Comparison of ENCODE assay signal across 12 mouse cellular contexts in genomic region chr15:98791221-98791620, GRCm38 (mm10). TPM values are rescaled to one million over a fixed set of nuclear protein-coding genes. Genes with fewer than 3 reads are reported as not detected.
DNase-seq lines count a peak whose midpoint lies in the region; ATAC-seq and TF ChIP-seq lines count a peak whose summit lies in the region.
"Had no signal": no experiment of that assay in that cellular context is flagged by ENCODE, and none has a peak within 500 bp of the region (broad histone marks: within the 10 kb centered on the region; RNA-seq: fewer than 3 reads in every experiment).

No protein-coding gene starts in this region.

- peak overlapping the region; percentile 61 for H3K4me2 ChIP-seq in heart, embryonic 16.5 days (ENCODE audit: low read depth, low read length)
- H3K4me2 ChIP-seq in hindbrain, embryonic 16.5 days (ENCODE audit: low read length), result peak overlapping the region; percentile 40
- H3K4me2 ChIP-seq in myocyte (ENCODE audit: low read depth), result peak overlapping the region; percentile 54

- H3K27ac ChIP-seq in heart, embryonic 16.5 days (ENCODE audit: low read length), result no peak overlapping the region
- no peak overlapping the region for H3K27ac ChIP-seq in bone marrow macrophage, adult 2 months (ENCODE audit: insufficient read depth, low read depth, low read length)
- H3K27ac ChIP-seq in hindbrain, embryonic 16.5 days (ENCODE audit: low read depth, low read length), result no peak overlapping the region

- no peak for DNase-seq in heart, postnatal 25 days (ENCODE audit: low spot score)
- DNase-seq in right cerebral cortex, postnatal 25 days, result no peak
- DNase-seq in gastrocnemius, postnatal 4 days (ENCODE audit: low spot score in 2 of 2), result no peak
- DNase-seq: cerebellum, adult 9-11 months; lung, adult 18-20 months had no signal

- peaks cover 27% of the 10 kb centered on the region for H3K4me1 ChIP-seq in heart, embryonic 16.5 days (ENCODE audit: control insufficient read depth, insufficient read depth, low read length)
- no peaks in the 10 kb centered on the region for H3K4me1 ChIP-seq in bone marrow macrophage, adult 2 months (ENCODE audit: control insufficient read depth, insufficient read depth, low read length)
- peaks cover 16% of the 10 kb centered on the region for H3K4me1 ChIP-seq in hindbrain, embryonic 16.5 days (ENCODE audit: control insufficient read depth, insufficient read depth, low read depth, low read length)

- TF ChIP-seq POLR2A in bone marrow macrophage, adult 2 months (IDR thresholded peaks at IDR 0.05; ENCODE audit: borderline replicate concordance, low read depth, low read length), result no peak
- TF ChIP-seq POLR2A in myocyte (IDR thresholded peaks at IDR 0.05; ENCODE audit: insufficient read length, low read depth), result no peak

- no peaks in the 10 kb centered on the region for H3K36me3 ChIP-seq in heart, embryonic 16.5 days (ENCODE audit: control insufficient read depth, insufficient read depth)
- H3K36me3 ChIP-seq in hindbrain, embryonic 16.5 days (ENCODE audit: control insufficient read depth, insufficient read depth, low read length), result no peaks in the 10 kb centered on the region
- H3K36me3 ChIP-seq in myocyte (ENCODE audit: control insufficient read depth, insufficient read depth), result no peaks in the 10 kb centered on the region

- no peaks in the 10 kb centered on the region for H3K9me3 ChIP-seq in heart, embryonic 16.5 days (replicated peaks; ENCODE audit: control insufficient read depth, low read length)
- no peaks in the 10 kb centered on the region for H3K9me3 ChIP-seq in hindbrain, embryonic 16.5 days (ENCODE audit: control insufficient read depth, low read length)

- WGBS in heart, embryonic 16.5 days, result 1% methylated on average over 12 of the region's 12 CpGs
- WGBS in hindbrain, embryonic 16.5 days, result under 1% methylated on average over 12 of the region's 12 CpGs

- TF ChIP-seq CTCF in bone marrow macrophage, adult 2 months (IDR thresholded peaks at IDR 0.05; ENCODE audit: low read depth, low read length), result no peak

- H3K27me3 ChIP-seq in heart, embryonic 16.5 days (ENCODE audit: control insufficient read depth, insufficient read depth, low read length), result peaks cover 95% of the 10 kb centered on the region
- peaks cover 79% of the 10 kb centered on the region for H3K27me3 ChIP-seq in hindbrain, embryonic 16.5 days (replicated peaks; ENCODE audit: control insufficient read depth, insufficient read depth, low read length)
- H3K27me3 ChIP-seq in myocyte (ENCODE audit: control insufficient read depth, insufficient read depth, insufficient read length), result peaks cover 55% of the 10 kb centered on the region

- H3K79me2 ChIP-seq in myocyte (ENCODE audit: control insufficient read depth, insufficient read depth), result no peaks in the 10 kb centered on the region

- 0 out of 2 replicates have a peak overlapping the region, but pooled peaks have one; percentile 33 for H3K9ac ChIP-seq in heart, embryonic 16.5 days (ENCODE audit: low read length)
- no peak overlapping the region; the same call in 1 of the 2 replicates for H3K9ac ChIP-seq in hindbrain, embryonic 16.5 days (ENCODE audit: low read depth, low read length)

- H3ac ChIP-seq in myocyte (ENCODE audit: control insufficient read depth, insufficient read length), result no peak overlapping the region

- peak overlapping the region; percentile 48 for H3K4me3 ChIP-seq in heart, embryonic 16.5 days (ENCODE audit: low read length)
- H3K4me3 ChIP-seq in bone marrow macrophage, adult 2 months (ENCODE audit: insufficient read depth, low read length), result peak overlapping the region; percentile 25
- H3K4me3 ChIP-seq in hindbrain, embryonic 16.5 days (ENCODE audit: low read length), result peak overlapping the region; percentile 27
- H3K4me3 ChIP-seq in myocyte, result no peak overlapping the region

- intact Hi-C loops in heart, postnatal 25 days (cut with DNase I), result no loop called here

- no peak for ATAC-seq in heart, embryonic 16.5 days (replicated peaks; ENCODE audit: extremely low read depth, insufficient read depth, low FRiP score)
- no peak for ATAC-seq in hindbrain, embryonic 16.5 days
- no peak for ATAC-seq in megakaryocyte-erythroid progenitor cell, adult 5-6 weeks (replicated peaks; ENCODE audit: low FRiP score, low TSS enrichment, poor library complexity, severe bottlenecking)

TF ChIP-seq in myocyte, 11 proteins besides CTCF, POLR2A, EP300 and RAD21:
- TF ChIP-seq MYOD1 (IDR thresholded peaks at IDR 0.05; ENCODE audit: control insufficient read depth in 1 of 3, insufficient read length in 2 of 3, low read depth in 2 of 3) (peak in 1 of 3 experiments; percentile 23), REST (IDR thresholded peaks at IDR 0.05; ENCODE audit: insufficient read depth, insufficient read length) (no peak)

RNA-seq across cellular contexts. Expression of gene Wnt1, which starts 1.6 kb away (rescaled TPM):
- polyA plus RNA-seq in heart, embryonic 16.5 days (2015; fragmentation: Nextera tagmentation; extraction: Ambion mirVana), result not detected in 2 replicates
- total RNA-seq in heart, postnatal 25 days (2021), result not detected
- not detected in 2 replicates for polyA plus RNA-seq in bone marrow macrophage, adult 2 months (2012; ENCODE audit: insufficient read depth, insufficient read length, missing spikeins)
- 1.2 and 2.3 TPM in 2 replicates for polyA plus RNA-seq in hindbrain, embryonic 16.5 days (2015; fragmentation: Nextera tagmentation; extraction: Ambion mirVana)
- 0.06 TPM for polyA plus RNA-seq in myocyte (2012; fragmentation: generic; extraction: Trizol)
- total RNA-seq in gastrocnemius, postnatal 4 days (2021), result under 1 TPM; 0.15 to 0.21 TPM
- total RNA-seq in megakaryocyte-erythroid progenitor cell, adult 5-6 weeks (2014; fragmentation: Nextera tagmentation), result not detected in 2 replicates
- not detected in 2 replicates for total RNA-seq in megakaryocyte-erythroid progenitor cell, adult 5-6 weeks (2017)
- total RNA-seq: MEL had no signal
- polyA plus RNA-seq: gonadal fat pad, adult 2 months had no signal

RNA-seq across cellular contexts. Expression of gene Wnt10b, which starts 13.3 kb away (rescaled TPM):
- polyA plus RNA-seq in heart, embryonic 16.5 days (2015; fragmentation: Nextera tagmentation; extraction: Ambion mirVana), result 0.28 and 0.44 TPM in 2 replicates
- total RNA-seq in heart, postnatal 25 days (2021), result under 1 TPM; 0.34 to 0.57 TPM
- not detected in 2 replicates for polyA plus RNA-seq in bone marrow macrophage, adult 2 months (2012; ENCODE audit: insufficient read depth, insufficient read length, missing spikeins)
- polyA plus RNA-seq in hindbrain, embryonic 16.5 days (2015; fragmentation: Nextera tagmentation; extraction: Ambion mirVana), result 0.06 TPM in 1 of 2 replicates, not detected in the other
- 3.3 TPM for polyA plus RNA-seq in myocyte (2012; fragmentation: generic; extraction: Trizol)
- total RNA-seq in gastrocnemius, postnatal 4 days (2021), result 1 to 10 TPM; 2.7 TPM
- total RNA-seq in megakaryocyte-erythroid progenitor cell, adult 5-6 weeks (2014; fragmentation: Nextera tagmentation), result not detected in 2 replicates
- total RNA-seq in megakaryocyte-erythroid progenitor cell, adult 5-6 weeks (2017), result not detected in 2 replicates

RNA-seq across cellular contexts. Expression of gene Ddn, which starts 18.1 kb away (rescaled TPM):
- 0.32 and 0.35 TPM in 2 replicates for polyA plus RNA-seq in heart, embryonic 16.5 days (2015; fragmentation: Nextera tagmentation; extraction: Ambion mirVana)
- total RNA-seq in heart, postnatal 25 days (2021), result under 1 TPM; 0.21 to 0.59 TPM
- polyA plus RNA-seq in bone marrow macrophage, adult 2 months (2012; ENCODE audit: insufficient read depth, insufficient read length, missing spikeins), result not detected in 2 replicates
- 0.30 and 0.31 TPM in 2 replicates for polyA plus RNA-seq in hindbrain, embryonic 16.5 days (2015; fragmentation: Nextera tagmentation; extraction: Ambion mirVana)
- 0.11 TPM for polyA plus RNA-seq in myocyte (2012; fragmentation: generic; extraction: Trizol)
- 1 to 10 TPM; 1.8 TPM for total RNA-seq in gastrocnemius, postnatal 4 days (2021)
- total RNA-seq in megakaryocyte-erythroid progenitor cell, adult 5-6 weeks (2014; fragmentation: Nextera tagmentation), result not detected in 2 replicates
- 0.08 TPM in 1 of 2 replicates, not detected in the other for total RNA-seq in megakaryocyte-erythroid progenitor cell, adult 5-6 weeks (2017)

RNA-seq across cellular contexts. Expression of gene Arf3, which starts 28.2 kb away (rescaled TPM):
- 35.8 and 36.4 TPM in 2 replicates for polyA plus RNA-seq in heart, embryonic 16.5 days (2015; fragmentation: Nextera tagmentation; extraction: Ambion mirVana)
- total RNA-seq in heart, postnatal 25 days (2021), result 10 to 100 TPM; 18.5 to 20.8 TPM
- polyA plus RNA-seq in bone marrow macrophage, adult 2 months (2012; ENCODE audit: insufficient read depth, insufficient read length, missing spikeins), result 93.8 and 103 TPM in 2 replicates
- 107 TPM in 2 replicates for polyA plus RNA-seq in hindbrain, embryonic 16.5 days (2015; fragmentation: Nextera tagmentation; extraction: Ambion mirVana)
- 72.0 TPM for polyA plus RNA-seq in myocyte (2012; fragmentation: generic; extraction: Trizol)
- 10 to 100 TPM; 30.8 to 31.7 TPM for total RNA-seq in gastrocnemius, postnatal 4 days (2021)
- 22.5 and 23.2 TPM in 2 replicates for total RNA-seq in megakaryocyte-erythroid progenitor cell, adult 5-6 weeks (2014; fragmentation: Nextera tagmentation)
- 16.9 and 22.1 TPM in 2 replicates for total RNA-seq in megakaryocyte-erythroid progenitor cell, adult 5-6 weeks (2017)

RNA-seq across cellular contexts. Expression of gene Prkag1, which starts 40.1 kb away (rescaled TPM):
- 111 and 112 TPM in 2 replicates for polyA plus RNA-seq in heart, embryonic 16.5 days (2015; fragmentation: Nextera tagmentation; extraction: Ambion mirVana)
- total RNA-seq in heart, postnatal 25 days (2021), result 100 to 1,000 TPM in 1 of 2 experiments, 10 to 100 TPM in 1; 90.5 to 103 TPM
- 82.3 and 86.6 TPM in 2 replicates for polyA plus RNA-seq in bone marrow macrophage, adult 2 months (2012; ENCODE audit: insufficient read depth, insufficient read length, missing spikeins)
- 72.5 and 74.4 TPM in 2 replicates for polyA plus RNA-seq in hindbrain, embryonic 16.5 days (2015; fragmentation: Nextera tagmentation; extraction: Ambion mirVana)
- 99.7 TPM for polyA plus RNA-seq in myocyte (2012; fragmentation: generic; extraction: Trizol)
- 10 to 100 TPM; 42.8 to 42.9 TPM for total RNA-seq in gastrocnemius, postnatal 4 days (2021)
- 61.3 and 121 TPM in 2 replicates for total RNA-seq in megakaryocyte-erythroid progenitor cell, adult 5-6 weeks (2014; fragmentation: Nextera tagmentation)
- 120 and 143 TPM in 2 replicates for total RNA-seq in megakaryocyte-erythroid progenitor cell, adult 5-6 weeks (2017)
